Mouse (Mus musculus) lung, postnatal 0 days (tissue): ENCODE results near the gene Helt. TPM values are rescaled to one million over a fixed set of nuclear protein-coding genes. Genes with fewer than 3 reads are reported as not detected.

Experiments
- ATAC-seq: fragments of 200-750 bp; cut with Nextera tagmentation; 2 replicates; pipeline ENCODE4 v1.8.0; 2017; ENCODE audit warnings: moderate library complexity
- DNase-seq: peaks from one replicate; pipeline ENCODE4 v3.0.0-alpha.2; 2016; ENCODE audit warnings: low spot score
- H3K27ac ChIP-seq: fragments of 300-500 bp; sonication (generic); 2 replicates; pipeline ENCODE4 v1.5.1; 2014; ENCODE audit warnings: antibody characterized with exemption, mild to moderate bottlenecking, low read length, mixed read lengths
- H3K27me3 ChIP-seq: fragments of 300-500 bp; sonication (generic); replicated peaks from 2 replicates; pipeline ENCODE4 v1.6.1; 2014; ENCODE audit warnings: low read length, mixed read lengths; ENCODE audit not compliant: insufficient read depth
- H3K36me3 ChIP-seq: fragments of 300-500 bp; sonication (generic); 2 replicates; pipeline ENCODE4 v1.6.1; 2014; ENCODE audit warnings: low read length, mixed read lengths; ENCODE audit not compliant: insufficient read depth
- H3K4me1 ChIP-seq: fragments of 300-500 bp; sonication (generic); 2 replicates; pipeline ENCODE4 v1.6.1; 2014; ENCODE audit warnings: antibody characterized with exemption, low read depth, low read length, mixed read lengths; ENCODE audit not compliant: insufficient read depth
- H3K4me2 ChIP-seq: fragments of 300-500 bp; sonication (generic); replicated peaks from 2 replicates; pipeline ENCODE4 v1.6.1; 2014; ENCODE audit warnings: low read depth, mild to moderate bottlenecking, low read length, moderate library complexity, mixed read lengths
- H3K4me3 ChIP-seq: fragments of 300-500 bp; sonication (generic); 2 replicates; pipeline ENCODE4 v1.5.1; 2014; ENCODE audit warnings: low read depth, low read length
- H3K9ac ChIP-seq: fragments of 300-500 bp; sonication (generic); replicated peaks from 2 replicates; pipeline ENCODE4 v1.6.1; 2014; ENCODE audit warnings: low read depth, mild to moderate bottlenecking
- H3K9me3 ChIP-seq: fragments of 300-500 bp; sonication (generic); 2 replicates; pipeline ENCODE4 v1.6.1; 2016; ENCODE audit warnings: low read length, mixed read lengths
- CTCF ChIP-seq: IDR thresholded peaks from 2 replicates; pipeline ENCODE4 v1.5.1; 2016; ENCODE audit warnings: antibody characterized with exemption, mild to moderate bottlenecking
- EP300 ChIP-seq: IDR thresholded peaks from 2 replicates; pipeline ENCODE4 v1.6.1; 2016; ENCODE audit warnings: antibody characterized with exemption, mild to moderate bottlenecking, control low read depth
- WGBS: fragments of 180-500 bp; shearing (Covaris S2); extraction: QIAGEN DNeasy Blood & Tissue Kit; methylation state at CpG from one replicate; pipeline ENCODE4 v1.1.7; 2014; 5-methylcytosine and 5-hydroxymethylcytosine counted together
- polyA plus RNA-seq: library from polyadenylated mRNA; unstranded; fragments of >200 nt; fragmentation: Nextera tagmentation; extraction: Ambion mirVana; gene quantifications from 2 replicates; pipeline ENCODE4 v1.2.1, GENCODE M21; 2015

The Helt gene
- polyA plus RNA-seq = not detected in 2 replicates

DNA sequence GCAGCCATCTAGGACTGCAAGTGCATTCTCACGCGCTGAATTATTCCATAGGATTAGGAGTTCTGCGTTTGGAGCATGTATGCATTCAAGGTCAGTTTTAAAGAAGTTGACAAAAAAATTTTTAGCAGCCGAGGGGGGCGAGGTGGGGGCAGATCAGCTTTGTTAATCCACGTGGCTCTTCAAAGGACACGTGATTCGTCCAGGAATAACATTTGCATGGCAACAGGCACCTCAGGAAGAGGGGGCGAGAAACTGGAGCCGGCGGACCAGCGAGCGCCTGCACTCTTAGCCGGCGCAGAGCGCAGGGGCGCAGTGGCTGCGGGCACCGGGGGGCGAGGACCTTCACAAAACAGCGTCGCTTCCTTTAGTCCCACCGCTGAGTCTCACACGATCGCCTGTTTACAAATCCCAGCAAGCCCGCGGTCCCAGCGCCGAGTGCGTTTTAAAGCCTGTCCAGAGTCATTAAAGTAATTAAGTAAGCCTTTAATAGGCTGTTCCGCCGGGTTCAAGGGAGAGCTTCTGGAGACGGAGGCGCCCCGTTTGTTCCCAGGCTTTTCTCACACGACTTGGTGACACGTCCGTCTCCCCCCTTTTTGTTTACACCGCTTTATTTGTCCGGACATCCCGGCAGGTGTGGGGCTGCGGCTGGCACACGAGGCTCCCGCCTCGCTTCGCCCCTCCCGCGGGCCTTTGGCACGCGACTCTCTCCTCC, at the start of gene Helt:
TSS of gene Helt (minus strand) at position 491 of the 712 bp plus-strand sequence.
- H3K27ac ChIP-seq = no peak within 1 kb of the TSS
- no peak for DNase-seq
- H3K36me3 ChIP-seq = no peaks in the 10 kb centered on the region
- no peak for ATAC-seq
- H3K9me3 ChIP-seq = no peaks in the 10 kb centered on the region
- peaks cover 62% of the 10 kb centered on the region for H3K27me3 ChIP-seq
- WGBS = under 1% methylated on average over 50 of the region's 50 CpGs
- H3K4me1 ChIP-seq = no peaks in the 10 kb centered on the region
- H3K9ac ChIP-seq = no peak within 1 kb of the TSS
- H3K4me3 ChIP-seq = no peak within 1 kb of the TSS
- H3K4me2 ChIP-seq = no peak within 1 kb of the TSS
- TF ChIP-seq EP300 = no peak
- no peak for TF ChIP-seq CTCF

DNA sequence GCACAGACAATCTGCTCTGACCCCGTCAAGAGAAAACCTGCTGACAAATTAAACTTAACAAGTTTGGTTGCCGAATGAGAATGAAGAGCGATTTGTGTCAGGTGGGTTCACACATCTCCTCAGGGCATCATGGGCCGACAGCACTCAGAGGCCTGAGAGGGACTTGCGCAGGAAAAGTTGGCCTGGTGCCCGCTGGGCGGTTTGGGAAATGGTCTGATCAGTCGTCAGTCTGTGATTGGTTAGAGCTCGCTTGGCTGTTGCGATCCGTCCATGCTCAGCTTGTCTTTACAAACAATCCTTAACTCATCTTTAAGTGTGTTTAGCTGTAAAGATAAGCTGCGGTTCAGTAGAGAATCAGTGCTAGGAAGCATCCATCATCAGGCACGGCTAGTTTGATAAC, 47.8 kb upstream of the Helt start:
- 31% methylated on average over 13 of the region's 13 CpGs for WGBS
- ATAC-seq (peak; percentile 55), DNase-seq (peak; percentile 62)
- H3K4me2 ChIP-seq = no peak overlapping the region
- no peaks in the 10 kb centered on the region for H3K4me1 ChIP-seq
- no peak overlapping the region for H3K27ac ChIP-seq
- no peak for TF ChIP-seq EP300
- TF ChIP-seq CTCF = no peak
- no peaks in the 10 kb centered on the region for H3K36me3 ChIP-seq
- H3K9me3 ChIP-seq = no peaks in the 10 kb centered on the region
- no peak overlapping the region for H3K4me3 ChIP-seq
- H3K27me3 ChIP-seq = no peaks in the 10 kb centered on the region
- no peak overlapping the region for H3K9ac ChIP-seq

DNA sequence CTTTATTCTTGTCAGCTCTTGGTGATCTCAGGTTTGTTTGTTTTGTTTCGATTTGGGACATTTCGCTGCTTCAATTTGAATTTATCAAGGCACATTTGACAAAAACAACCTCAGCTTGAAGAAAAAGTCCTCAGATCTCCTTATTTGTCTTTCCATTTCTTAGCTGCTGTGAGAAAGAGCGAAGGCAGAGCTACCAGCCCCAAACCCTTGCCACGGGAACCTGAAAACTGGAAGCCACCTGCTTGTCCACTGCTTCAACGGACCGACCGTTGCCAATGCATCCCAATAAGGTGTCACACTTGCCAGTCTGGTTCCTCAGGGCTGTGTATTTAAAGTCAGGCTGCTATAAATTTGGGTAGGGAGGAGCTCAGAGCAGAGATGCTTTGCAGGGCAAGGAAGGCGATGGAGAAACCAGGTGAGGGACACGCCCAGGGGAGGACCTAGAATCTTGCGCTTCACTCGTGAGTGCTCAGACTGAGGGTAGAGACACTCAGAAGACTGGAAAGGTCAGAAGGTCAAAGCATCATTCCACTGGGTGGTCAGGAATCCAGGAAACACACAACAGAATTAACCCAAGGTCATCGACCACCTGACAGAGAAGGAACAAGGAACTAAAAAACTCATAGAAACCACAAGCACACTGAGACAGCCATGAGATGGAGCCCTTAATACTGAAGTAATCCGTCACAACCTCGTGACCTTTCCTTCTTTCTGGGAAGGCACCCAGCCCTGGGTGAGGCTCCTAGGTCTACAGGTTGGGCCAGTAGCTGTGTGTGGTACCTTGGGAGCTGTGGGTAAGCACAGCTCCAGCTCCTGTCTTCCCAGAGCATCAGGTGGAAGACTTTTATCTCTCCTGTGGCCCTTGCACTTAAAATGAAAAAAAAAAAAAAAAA, 46.2 kb upstream of the Helt start:
- H3K4me1 ChIP-seq = no peaks in the 10 kb centered on the region
- H3K27ac ChIP-seq = no peak overlapping the region
- no peaks in the 10 kb centered on the region for H3K27me3 ChIP-seq
- DNase-seq (peak; percentile 26), ATAC-seq (no peak)
- TF ChIP-seq EP300 (no peak), CTCF (no peak)
- H3K9me3 ChIP-seq = no peaks in the 10 kb centered on the region
- no peaks in the 10 kb centered on the region for H3K36me3 ChIP-seq
- H3K9ac ChIP-seq = no peak overlapping the region
- 75% methylated on average over 14 of the region's 14 CpGs for WGBS
- no peak overlapping the region for H3K4me2 ChIP-seq
- H3K4me3 ChIP-seq = no peak overlapping the region

DNA sequence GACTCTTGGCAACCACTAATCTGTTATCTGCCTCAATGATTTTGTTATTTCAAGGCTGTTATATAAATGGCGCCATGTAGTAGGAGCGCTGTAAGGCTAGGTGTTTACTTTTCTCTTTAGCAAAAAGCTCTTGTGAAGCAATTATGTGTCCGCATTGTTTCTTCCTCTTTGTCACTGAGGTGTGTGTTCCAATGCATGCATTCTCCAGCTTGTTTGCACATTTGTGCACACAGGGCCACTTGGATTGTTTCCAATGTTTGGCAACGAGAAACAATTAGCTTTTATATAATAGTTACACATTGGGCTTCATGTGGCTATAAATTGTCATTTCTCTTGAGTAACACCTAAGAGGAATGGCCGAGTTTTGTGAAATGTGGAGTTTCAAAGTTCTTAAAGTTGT, 44.8 kb upstream of the Helt start:
- TF ChIP-seq EP300 = no peak
- TF ChIP-seq CTCF = no peak
- no peaks in the 10 kb centered on the region for H3K36me3 ChIP-seq
- ATAC-seq (peak; percentile 60; the same call in 1 of the 2 replicates), DNase-seq (peak; percentile 55)
- H3K9me3 ChIP-seq = no peaks in the 10 kb centered on the region
- no peak overlapping the region for H3K4me2 ChIP-seq
- H3K4me1 ChIP-seq = no peaks in the 10 kb centered on the region
- no peaks in the 10 kb centered on the region for H3K27me3 ChIP-seq
- H3K4me3 ChIP-seq = no peak overlapping the region
- H3K9ac ChIP-seq = no peak overlapping the region
- WGBS = 43% methylated on average over 5 of the region's 5 CpGs
- no peak overlapping the region for H3K27ac ChIP-seq

DNA sequence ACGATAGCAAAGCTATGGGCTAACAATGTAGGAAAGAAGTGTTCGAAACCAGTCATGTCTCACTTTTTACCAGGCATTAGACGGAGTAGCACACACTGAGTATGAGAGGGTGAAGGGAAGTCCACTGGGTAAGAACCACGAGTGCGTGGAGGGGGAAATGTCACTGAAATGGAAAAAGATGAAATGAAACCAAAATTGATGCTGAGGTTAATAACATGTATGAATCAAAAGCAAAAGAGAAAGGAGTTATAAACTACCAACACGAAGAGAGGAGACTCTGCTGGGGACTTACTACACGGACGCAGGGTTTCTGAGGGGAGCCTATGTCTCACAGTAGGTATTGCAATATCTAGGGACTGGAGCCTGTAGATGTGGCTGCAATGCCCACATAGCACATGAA, 41.9 kb upstream of the Helt start:
- no peak overlapping the region for H3K4me2 ChIP-seq
- no peaks in the 10 kb centered on the region for H3K9me3 ChIP-seq
- no peak overlapping the region for H3K9ac ChIP-seq
- TF ChIP-seq EP300 (no peak), CTCF (no peak)
- H3K4me3 ChIP-seq = no peak overlapping the region
- no peak for DNase-seq
- no peak for ATAC-seq
- 91% methylated on average over 8 of the region's 8 CpGs for WGBS
- H3K36me3 ChIP-seq = no peaks in the 10 kb centered on the region
- H3K27me3 ChIP-seq = no peaks in the 10 kb centered on the region
- H3K4me1 ChIP-seq = no peaks in the 10 kb centered on the region
- no peak overlapping the region for H3K27ac ChIP-seq

DNA sequence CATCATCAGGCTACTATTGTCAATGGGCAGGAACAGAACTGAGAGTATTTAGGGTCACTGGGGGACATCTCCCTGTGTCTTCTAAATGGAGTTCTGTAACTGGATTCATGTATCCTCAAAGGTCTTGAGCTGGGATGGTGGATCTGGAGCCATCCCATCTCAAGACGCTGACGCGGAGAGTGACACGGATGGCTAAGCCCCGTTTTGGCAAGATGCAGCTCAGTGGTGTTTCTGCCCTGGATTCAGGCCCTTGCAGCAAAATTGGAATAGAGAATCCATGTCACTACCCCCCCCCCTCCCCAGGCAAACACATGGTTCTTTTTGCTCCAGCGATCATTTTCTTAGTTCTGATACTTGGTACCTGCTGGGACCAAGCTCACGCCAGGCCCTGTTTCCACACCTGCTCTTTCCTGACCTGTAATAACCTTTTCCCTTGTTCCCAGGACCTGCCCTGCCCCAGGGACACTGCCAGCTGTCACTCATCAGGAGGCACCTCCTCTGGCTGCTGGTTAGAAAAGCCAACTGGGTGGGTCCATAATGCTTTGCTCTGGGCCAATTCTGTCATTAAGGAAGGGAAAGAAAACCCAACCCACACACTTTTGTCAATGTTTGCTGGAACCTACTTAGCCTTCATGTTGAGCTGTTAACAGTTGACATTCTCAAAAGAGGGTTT, 38.1 kb upstream of the Helt start:
- no peak overlapping the region for H3K27ac ChIP-seq
- peak; percentile 52; the same call in 1 of the 2 replicates for ATAC-seq
- no peaks in the 10 kb centered on the region for H3K9me3 ChIP-seq
- H3K27me3 ChIP-seq = no peaks in the 10 kb centered on the region
- no peaks in the 10 kb centered on the region for H3K4me1 ChIP-seq
- no peak for TF ChIP-seq CTCF
- no peak for TF ChIP-seq EP300
- no peak overlapping the region for H3K4me2 ChIP-seq
- peak; percentile 63 for DNase-seq
- WGBS = 63% methylated on average over 7 of the region's 7 CpGs
- no peaks in the 10 kb centered on the region for H3K36me3 ChIP-seq
- H3K9ac ChIP-seq = no peak overlapping the region
- no peak overlapping the region for H3K4me3 ChIP-seq
